ENCODE assay signal across 10 mouse cellular contexts in the genomic region with DNA sequence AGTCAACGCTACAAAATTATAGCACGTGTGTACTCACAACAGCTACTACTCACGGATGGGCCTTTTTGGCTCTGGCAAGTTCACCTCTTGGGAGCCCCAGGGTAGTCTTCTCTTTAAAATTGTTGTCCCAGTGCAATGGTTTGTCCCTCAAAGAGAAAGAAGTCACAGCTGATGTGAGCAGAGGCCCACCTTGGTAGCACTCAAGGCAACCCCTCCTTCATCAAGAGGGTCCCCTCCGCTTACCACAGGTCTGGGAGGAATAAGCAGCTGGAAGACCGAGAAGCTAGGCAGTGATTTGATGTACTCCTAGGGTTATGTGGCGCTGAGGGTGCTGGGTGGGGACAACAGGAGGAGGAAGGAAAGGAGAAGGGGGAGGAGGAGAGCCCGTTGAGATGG. TPM values are rescaled to one million over a fixed set of nuclear protein-coding genes. Genes with fewer than 3 reads are reported as not detected.
DNase-seq lines count a peak whose midpoint lies in the region; ATAC-seq and TF ChIP-seq lines count a peak whose summit lies in the region.
"Had no signal": no experiment of that assay in that cellular context is flagged by ENCODE, and none has a peak within 500 bp of the region (broad histone marks: within the 10 kb centered on the region; RNA-seq: fewer than 3 reads in every experiment).

No protein-coding gene starts in this region.

- no peak for ATAC-seq in kidney, embryonic 15.5 days (replicated peaks; ENCODE audit: low FRiP score)
- no peak for ATAC-seq in embryonic facial prominence, embryonic 14.5 days (ENCODE audit: low read depth)
- ATAC-seq in intestine, embryonic 16.5 days = no peak
- no peak for ATAC-seq in midbrain, postnatal 0 days (ENCODE audit: low FRiP score)

- peak overlapping the region; percentile 50; the same call in 1 of the 2 replicates for H3K9ac ChIP-seq in kidney, embryonic 15.5 days
- H3K9ac ChIP-seq in embryonic facial prominence, embryonic 14.5 days (ENCODE audit: low read depth, low read length) = peak overlapping the region; percentile 66
- peak overlapping the region; percentile 73 for H3K9ac ChIP-seq in intestine, embryonic 16.5 days (ENCODE audit: low read depth, low read length)
- no peak overlapping the region for H3K9ac ChIP-seq in midbrain, postnatal 0 days (replicated peaks; ENCODE audit: low read length, poor library complexity, severe bottlenecking)

- peak overlapping the region; percentile 87 for H3K4me2 ChIP-seq in kidney, embryonic 15.5 days
- peak overlapping the region; percentile 95 for H3K4me2 ChIP-seq in embryonic facial prominence, embryonic 14.5 days (ENCODE audit: low read depth, low read length)
- peak overlapping the region; percentile 98 for H3K4me2 ChIP-seq in intestine, embryonic 16.5 days (ENCODE audit: low read depth, low read length)
- peak overlapping the region; percentile 57 for H3K4me2 ChIP-seq in midbrain, postnatal 0 days (ENCODE audit: low read depth, low read length, poor library complexity, severe bottlenecking)

- H3K4me1 ChIP-seq in kidney, embryonic 15.5 days = peaks cover 47% of the 10 kb centered on the region
- peaks cover 17% of the 10 kb centered on the region for H3K4me1 ChIP-seq in embryonic facial prominence, embryonic 14.5 days (ENCODE audit: control insufficient read depth, insufficient read depth, low read length)
- H3K4me1 ChIP-seq in intestine, embryonic 16.5 days (ENCODE audit: control insufficient read depth, insufficient read depth, low read length) = peaks cover 25% of the 10 kb centered on the region; the same call in 1 of the 2 replicates
- peaks cover 21% of the 10 kb centered on the region for H3K4me1 ChIP-seq in midbrain, postnatal 0 days (ENCODE audit: insufficient read depth, low read length)

- H3K27ac ChIP-seq in kidney, embryonic 15.5 days = no peak overlapping the region
- H3K27ac ChIP-seq in embryonic facial prominence, embryonic 14.5 days (replicated peaks; ENCODE audit: low read depth, low read length) = no peak overlapping the region
- no peak overlapping the region for H3K27ac ChIP-seq in intestine, embryonic 16.5 days (ENCODE audit: low read length)
- H3K27ac ChIP-seq in midbrain, postnatal 0 days (ENCODE audit: low read depth, low read length) = no peak overlapping the region

- no peak for TF ChIP-seq CTCF in midbrain, postnatal 0 days (IDR thresholded peaks at IDR 0.05)

- peaks cover 26% of the 10 kb centered on the region for H3K27me3 ChIP-seq in kidney, embryonic 15.5 days
- peaks cover 14% of the 10 kb centered on the region for H3K27me3 ChIP-seq in embryonic facial prominence, embryonic 14.5 days (replicated peaks; ENCODE audit: control insufficient read depth, insufficient read depth, low read length)
- H3K27me3 ChIP-seq in intestine, embryonic 16.5 days (replicated peaks; ENCODE audit: control insufficient read depth, insufficient read depth, low read length) = peaks cover 3% of the 10 kb centered on the region; the same call in 1 of the 2 replicates
- peaks cover 5% of the 10 kb centered on the region; the same call in 1 of the 2 replicates for H3K27me3 ChIP-seq in midbrain, postnatal 0 days (ENCODE audit: insufficient read depth, low read length)

- 30% methylated on average over 7 of the region's 7 CpGs for WGBS in kidney, embryonic 15.5 days
- WGBS in embryonic facial prominence, embryonic 14.5 days = 33% methylated on average over 6 of the region's 7 CpGs
- 36% methylated on average over 7 of the region's 7 CpGs for WGBS in intestine, embryonic 16.5 days
- WGBS in midbrain, postnatal 0 days = 42% methylated on average over 7 of the region's 7 CpGs

- no peaks in the 10 kb centered on the region for H3K36me3 ChIP-seq in kidney, embryonic 15.5 days
- no peaks in the 10 kb centered on the region for H3K36me3 ChIP-seq in embryonic facial prominence, embryonic 14.5 days (ENCODE audit: control insufficient read depth, insufficient read depth, low read length)
- no peaks in the 10 kb centered on the region for H3K36me3 ChIP-seq in intestine, embryonic 16.5 days (ENCODE audit: control insufficient read depth, insufficient read depth, low read length)
- H3K36me3 ChIP-seq in midbrain, postnatal 0 days (ENCODE audit: insufficient read depth, low read length) = no peaks in the 10 kb centered on the region
- H3K36me3 ChIP-seq: G1E had no signal

- peak overlapping the region; percentile 46 for H3K4me3 ChIP-seq in kidney, embryonic 15.5 days (replicated peaks)
- peak overlapping the region; percentile 48 for H3K4me3 ChIP-seq in embryonic facial prominence, embryonic 14.5 days (ENCODE audit: low read depth, low read length)
- peak overlapping the region; percentile 54 for H3K4me3 ChIP-seq in intestine, embryonic 16.5 days (ENCODE audit: low read length)
- H3K4me3 ChIP-seq in midbrain, postnatal 0 days (ENCODE audit: low read depth, low read length) = peak overlapping the region; percentile 36

- no peaks in the 10 kb centered on the region for H3K9me3 ChIP-seq in kidney, embryonic 15.5 days (replicated peaks)
- H3K9me3 ChIP-seq in embryonic facial prominence, embryonic 14.5 days (ENCODE audit: control insufficient read depth, low read length) = no peaks in the 10 kb centered on the region
- no peaks in the 10 kb centered on the region for H3K9me3 ChIP-seq in intestine, embryonic 16.5 days (ENCODE audit: control insufficient read depth, low read length)
- no peaks in the 10 kb centered on the region for H3K9me3 ChIP-seq in midbrain, postnatal 0 days (ENCODE audit: low read length)
- H3K9me3 ChIP-seq: G1E had no signal

- DNase-seq in kidney, postnatal 14 days = no peak
- DNase-seq in embryonic facial prominence, embryonic 14.5 days (ENCODE audit: low spot score) = no peak
- no peak for DNase-seq in midbrain, postnatal 0 days (ENCODE audit: low spot score)
- no peak for DNase-seq in layer of hippocampus, adult 8-10 months (ENCODE audit: low spot score in 2 of 2)
- DNase-seq in cerebellum, postnatal 25 days = no peak
- DNase-seq in adrenal gland, adult 2 months = no peak
- DNase-seq: kidney, adult 8-10 months had no signal

RNA-seq across cellular contexts. Expression of gene 1700001O22Rik, which starts 2.8 kb away (rescaled TPM):
- 3.5 TPM in 2 replicates for polyA plus RNA-seq in kidney, embryonic 15.5 days (2015; fragmentation: Nextera tagmentation; extraction: Ambion mirVana)
- polyA plus RNA-seq in embryonic facial prominence, embryonic 14.5 days (2014; fragmentation: Nextera tagmentation; extraction: Ambion mirVana) = 1.9 and 2.5 TPM in 2 replicates
- polyA plus RNA-seq in intestine, embryonic 16.5 days (2015; fragmentation: Nextera tagmentation; extraction: Ambion mirVana) = 0.99 and 1.2 TPM in 2 replicates
- total RNA-seq in midbrain, postnatal 0 days (2014; rRNA removed) = 2.4 TPM in 1 of 2 replicates, not detected in the other
- polyA plus RNA-seq in midbrain, postnatal 0 days (2015; fragmentation: Nextera tagmentation; extraction: Ambion mirVana) = 1.2 and 1.5 TPM in 2 replicates
- total RNA-seq in layer of hippocampus, adult 8-10 months (2022) = 10 to 100 TPM in 1 of 4 experiments, 1 to 10 TPM in 3; 6.1 to 12.4 (median 7.1) TPM
- 1 to 10 TPM; 1.8 to 5.0 TPM for total RNA-seq in adrenal gland, adult 2 months (2021)
- polyA plus RNA-seq in adrenal gland, adult 2 months (2012; rRNA removed) = 2.8 and 3.6 TPM in 2 replicates
- polyA plus RNA-seq: G1E had no signal

RNA-seq across cellular contexts. Expression of gene Ntmt1, which starts 7.0 kb away (rescaled TPM):
- 82.6 and 96.6 TPM in 2 replicates for polyA plus RNA-seq in kidney, embryonic 15.5 days (2015; fragmentation: Nextera tagmentation; extraction: Ambion mirVana)
- 81.7 and 85.6 TPM in 2 replicates for polyA plus RNA-seq in embryonic facial prominence, embryonic 14.5 days (2014; fragmentation: Nextera tagmentation; extraction: Ambion mirVana)
- polyA plus RNA-seq in intestine, embryonic 16.5 days (2015; fragmentation: Nextera tagmentation; extraction: Ambion mirVana) = 76.3 and 87.4 TPM in 2 replicates
- 62.2 and 74.1 TPM in 2 replicates for total RNA-seq in midbrain, postnatal 0 days (2014; rRNA removed)
- 90.3 and 104 TPM in 2 replicates for polyA plus RNA-seq in midbrain, postnatal 0 days (2015; fragmentation: Nextera tagmentation; extraction: Ambion mirVana)
- 10 to 100 TPM; 29.6 to 33.4 (median 32.3) TPM for total RNA-seq in layer of hippocampus, adult 8-10 months (2022)
- 10 to 100 TPM; 33.5 to 45.4 TPM for total RNA-seq in adrenal gland, adult 2 months (2021)
- polyA plus RNA-seq in adrenal gland, adult 2 months (2012; rRNA removed) = 69.9 and 77.1 TPM in 2 replicates

RNA-seq across cellular contexts. Expression of gene Asb6, which starts 29.5 kb away (rescaled TPM):
- 35.5 and 38.3 TPM in 2 replicates for polyA plus RNA-seq in kidney, embryonic 15.5 days (2015; fragmentation: Nextera tagmentation; extraction: Ambion mirVana)
- 26.6 and 30.4 TPM in 2 replicates for polyA plus RNA-seq in embryonic facial prominence, embryonic 14.5 days (2014; fragmentation: Nextera tagmentation; extraction: Ambion mirVana)
- 24.0 and 24.5 TPM in 2 replicates for polyA plus RNA-seq in intestine, embryonic 16.5 days (2015; fragmentation: Nextera tagmentation; extraction: Ambion mirVana)
- total RNA-seq in midbrain, postnatal 0 days (2014; rRNA removed) = 36.5 and 40.7 TPM in 2 replicates
- 36.1 and 39.6 TPM in 2 replicates for polyA plus RNA-seq in midbrain, postnatal 0 days (2015; fragmentation: Nextera tagmentation; extraction: Ambion mirVana)
- total RNA-seq in layer of hippocampus, adult 8-10 months (2022) = 10 to 100 TPM; 35.2 to 39.2 (median 37.5) TPM
- 10 to 100 TPM; 24.7 to 30.3 TPM for total RNA-seq in adrenal gland, adult 2 months (2021)
- 58.2 and 62.5 TPM in 2 replicates for polyA plus RNA-seq in adrenal gland, adult 2 months (2012; rRNA removed)

RNA-seq across cellular contexts. Expression of gene Prrx2, which starts 34.1 kb away (rescaled TPM):
- polyA plus RNA-seq in kidney, embryonic 15.5 days (2015; fragmentation: Nextera tagmentation; extraction: Ambion mirVana) = 10.6 and 10.9 TPM in 2 replicates
- 63.8 and 68.0 TPM in 2 replicates for polyA plus RNA-seq in embryonic facial prominence, embryonic 14.5 days (2014; fragmentation: Nextera tagmentation; extraction: Ambion mirVana)
- polyA plus RNA-seq in intestine, embryonic 16.5 days (2015; fragmentation: Nextera tagmentation; extraction: Ambion mirVana) = 1.6 and 1.9 TPM in 2 replicates
- 4.4 and 12.5 TPM in 2 replicates for total RNA-seq in midbrain, postnatal 0 days (2014; rRNA removed)
- polyA plus RNA-seq in midbrain, postnatal 0 days (2015; fragmentation: Nextera tagmentation; extraction: Ambion mirVana) = 3.0 and 5.1 TPM in 2 replicates
- total RNA-seq in layer of hippocampus, adult 8-10 months (2022) = 1 to 10 TPM in 3 of 4 experiments, under 1 TPM in 1; 0.94 to 3.9 (median 1.9) TPM
- 1 to 10 TPM; 2.1 to 2.2 TPM for total RNA-seq in adrenal gland, adult 2 months (2021)
- polyA plus RNA-seq in adrenal gland, adult 2 months (2012; rRNA removed) = 4.3 and 5.0 TPM in 2 replicates
- total RNA-seq: G1E had no signal
- polyA plus RNA-seq: G1E had no signal
